Mouse (Mus musculus): ENCODE results near the gene Dynll2.

Gene Dynll2

DNA sequence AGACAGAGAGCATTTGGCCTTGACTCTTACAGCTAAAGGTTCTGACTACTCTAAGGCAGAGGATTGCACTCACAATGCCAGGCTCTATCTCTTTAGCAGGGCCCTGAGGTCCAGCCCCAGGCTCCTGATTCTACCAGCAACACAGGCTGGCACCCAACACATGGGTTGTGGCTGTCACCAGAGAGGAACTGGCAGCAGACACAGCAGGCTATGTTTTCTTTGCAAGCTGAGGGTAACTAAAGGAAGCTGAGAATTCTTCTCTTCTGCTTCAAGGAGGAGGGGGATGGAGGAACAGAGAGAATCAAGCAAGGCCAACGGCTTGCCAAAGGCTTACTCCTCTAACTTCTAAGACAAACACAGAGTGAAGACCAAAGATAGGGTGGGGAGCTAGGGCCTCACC lies 21.3 kb upstream of the Dynll2 start:
- no peak overlapping the region for H3K4me3 ChIP-seq (replicated peaks; ENCODE audit: low read length)
- peaks cover 4% of the 10 kb centered on the region; the same call in 1 of the 2 replicates for H3K36me3 ChIP-seq (ENCODE audit: insufficient read depth, low read length)
- no peak for TF ChIP-seq POU5F1 (IDR thresholded peaks at IDR 0.05; ENCODE audit: borderline replicate concordance, low read length)
- TF ChIP-seq CTCF (conservative IDR thresholded peaks at IDR 0.05; ENCODE audit: low read length), result no peak
- no peak for TF ChIP-seq NANOG (IDR thresholded peaks at IDR 0.05; ENCODE audit: borderline replicate concordance, low read length)
- H3K27me3 ChIP-seq (ENCODE audit: insufficient read depth, low read length), result peaks cover 4% of the 10 kb centered on the region
- H3K9me3 ChIP-seq (ENCODE audit: low read length), result no peaks in the 10 kb centered on the region
- peaks cover 33% of the 10 kb centered on the region for H3K4me1 ChIP-seq (replicated peaks; ENCODE audit: low read depth, low read length)

GRCm38 (mm10) chr11:88004123-88004522 lies 16.8 kb upstream of the Dynll2 start:
- no peaks in the 10 kb centered on the region; the same call in 1 of the 2 replicates for H3K27me3 ChIP-seq (ENCODE audit: insufficient read depth, low read length)
- H3K9me3 ChIP-seq (ENCODE audit: low read length), result peaks cover 9% of the 10 kb centered on the region; the same call in 1 of the 2 replicates
- TF ChIP-seq POU5F1 (IDR thresholded peaks at IDR 0.05; ENCODE audit: borderline replicate concordance, low read length) (no peak), NANOG (IDR thresholded peaks at IDR 0.05; ENCODE audit: borderline replicate concordance, low read length) (no peak), CTCF (conservative IDR thresholded peaks at IDR 0.05; ENCODE audit: low read length) (no peak)
- H3K4me3 ChIP-seq (replicated peaks; ENCODE audit: low read length), result no peak overlapping the region
- peaks cover 7% of the 10 kb centered on the region for H3K4me1 ChIP-seq (replicated peaks; ENCODE audit: low read depth, low read length)
- H3K36me3 ChIP-seq (ENCODE audit: insufficient read depth, low read length), result peaks cover 8% of the 10 kb centered on the region

- H3K4me3 ChIP-seq (replicated peaks; ENCODE audit: low read length), result no peak overlapping the region
- H3K36me3 ChIP-seq (ENCODE audit: insufficient read depth, low read length), result peaks cover 18% of the 10 kb centered on the region
- no peaks in the 10 kb centered on the region; the same call in 1 of the 2 replicates for H3K27me3 ChIP-seq (ENCODE audit: insufficient read depth, low read length)
- peaks cover 9% of the 10 kb centered on the region; the same call in 1 of the 2 replicates for H3K9me3 ChIP-seq (ENCODE audit: low read length)
- no peak for TF ChIP-seq POU5F1 (IDR thresholded peaks at IDR 0.05; ENCODE audit: borderline replicate concordance, low read length)
- TF ChIP-seq CTCF (conservative IDR thresholded peaks at IDR 0.05; ENCODE audit: low read length), result no peak
- TF ChIP-seq NANOG (IDR thresholded peaks at IDR 0.05; ENCODE audit: borderline replicate concordance, low read length), result no peak
- no peaks in the 10 kb centered on the region for H3K4me1 ChIP-seq (replicated peaks; ENCODE audit: low read depth, low read length)
These were observed 15.4 kb upstream of the Dynll2 start for GRCm38 (mm10) chr11:88002738-88003137.

DNA sequence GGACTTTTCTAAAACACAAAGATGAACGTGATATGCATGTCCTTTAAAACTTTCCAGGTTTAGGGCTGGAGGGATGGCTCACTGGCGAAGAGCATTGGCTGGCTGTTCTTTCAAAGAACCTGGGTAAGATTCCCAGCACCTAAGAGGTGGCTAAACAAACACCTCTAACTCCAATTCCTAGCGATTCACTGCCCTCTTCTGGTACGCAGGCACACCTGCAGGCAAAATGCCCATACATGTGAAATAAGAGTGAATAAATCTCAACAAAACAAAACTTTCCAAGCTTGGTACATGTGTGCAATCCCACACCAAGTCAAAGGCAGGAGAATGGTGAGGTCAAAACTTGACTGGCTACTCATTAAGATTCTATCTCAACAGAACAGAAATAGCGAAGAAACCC lies 12.4 kb upstream of the Dynll2 start:
- no peak for TF ChIP-seq POU5F1 (IDR thresholded peaks at IDR 0.05; ENCODE audit: borderline replicate concordance, low read length)
- no peak for TF ChIP-seq NANOG (IDR thresholded peaks at IDR 0.05; ENCODE audit: borderline replicate concordance, low read length)
- no peak for TF ChIP-seq CTCF (conservative IDR thresholded peaks at IDR 0.05; ENCODE audit: low read length)
- Histone ChIP-seq H3K4me1 (replicated peaks; ENCODE audit: low read depth, low read length) (no peaks in the 10 kb centered on the region), H3K27me3 (ENCODE audit: insufficient read depth, low read length) (no peaks in the 10 kb centered on the region), H3K9me3 (ENCODE audit: low read length) (peaks cover 9% of the 10 kb centered on the region; the same call in 1 of the 2 replicates), H3K36me3 (ENCODE audit: insufficient read depth, low read length) (peaks cover 15% of the 10 kb centered on the region), H3K4me3 (replicated peaks; ENCODE audit: low read length) (no peak overlapping the region)

DNA sequence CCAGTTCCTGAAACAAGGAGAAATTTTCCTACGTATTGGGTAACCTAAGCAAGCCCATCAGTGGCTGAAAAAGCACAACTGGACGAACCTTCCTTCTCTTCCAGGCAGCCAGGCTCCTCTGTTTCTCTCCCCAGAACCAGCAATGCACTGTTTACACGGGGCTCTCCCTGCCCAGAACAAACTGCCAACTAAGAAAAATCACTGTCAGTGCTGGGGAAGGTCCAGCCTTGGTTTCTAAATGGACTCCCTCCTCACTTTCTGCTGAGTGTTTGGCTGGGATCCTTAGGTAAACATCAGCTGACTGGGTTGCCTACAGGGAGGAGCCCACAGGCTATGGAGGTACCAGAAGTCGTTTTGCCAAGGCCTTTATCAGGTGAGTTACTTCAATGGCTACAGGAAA lies 4.5 kb upstream of the Dynll2 start:
- no peaks in the 10 kb centered on the region for H3K9me3 ChIP-seq (ENCODE audit: low read length)
- no peak overlapping the region for H3K4me3 ChIP-seq (replicated peaks; ENCODE audit: low read length)
- no peaks in the 10 kb centered on the region for H3K27me3 ChIP-seq (ENCODE audit: insufficient read depth, low read length)
- no peaks in the 10 kb centered on the region for H3K36me3 ChIP-seq (ENCODE audit: insufficient read depth, low read length)
- no peak for TF ChIP-seq NANOG (IDR thresholded peaks at IDR 0.05; ENCODE audit: borderline replicate concordance, low read length)
- H3K4me1 ChIP-seq (replicated peaks; ENCODE audit: low read depth, low read length), result peaks cover 21% of the 10 kb centered on the region

GRCm38 (mm10) chr11:87987861-87988260 lies 528 bp upstream of the Dynll2 start:
- no peaks in the 10 kb centered on the region for H3K27me3 ChIP-seq (ENCODE audit: insufficient read depth, low read length)
- no peaks in the 10 kb centered on the region for H3K9me3 ChIP-seq (ENCODE audit: low read length)
- H3K36me3 ChIP-seq (ENCODE audit: insufficient read depth, low read length), result peaks cover 32% of the 10 kb centered on the region
- peaks cover 50% of the 10 kb centered on the region for H3K4me1 ChIP-seq (replicated peaks; ENCODE audit: low read depth, low read length)
- peak overlapping the region; percentile 51 for H3K4me3 ChIP-seq (replicated peaks; ENCODE audit: low read length)
- TF ChIP-seq POU5F1 (IDR thresholded peaks at IDR 0.05; ENCODE audit: borderline replicate concordance, low read length), result no peak
- no peak for TF ChIP-seq NANOG (IDR thresholded peaks at IDR 0.05; ENCODE audit: borderline replicate concordance, low read length)
- TF ChIP-seq CTCF (conservative IDR thresholded peaks at IDR 0.05; ENCODE audit: low read length), result no peak

DNA sequence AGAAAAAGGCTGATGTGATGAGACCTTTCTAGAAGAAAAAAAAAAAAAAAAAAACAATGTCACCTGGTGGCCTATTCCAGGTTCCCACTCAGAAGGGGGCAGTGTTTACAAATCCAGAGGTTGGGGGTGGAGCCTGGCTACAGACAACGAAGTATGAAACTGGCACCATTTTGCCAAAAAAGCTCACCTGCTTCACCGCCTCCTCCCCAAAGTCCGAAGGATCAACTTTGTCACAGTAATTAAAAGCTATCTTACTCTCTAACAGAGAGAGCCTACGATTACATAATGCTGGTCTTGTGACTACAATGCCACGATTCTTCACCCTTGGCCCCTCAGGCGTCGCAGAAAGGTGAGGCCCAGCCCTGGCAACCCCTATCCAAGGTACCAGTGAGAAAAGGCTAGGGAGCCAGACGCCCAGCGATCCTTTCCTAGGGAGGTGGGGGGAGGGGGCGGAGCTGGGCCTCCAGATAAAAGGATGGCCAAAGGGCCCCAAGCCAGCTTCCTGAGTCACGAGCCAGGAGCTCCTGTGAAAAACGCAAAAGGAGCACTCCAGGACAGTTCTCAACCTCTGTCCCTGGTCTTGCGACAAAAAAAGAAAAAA lies 1.1 kb downstream of the Dynll2 start:
- TF ChIP-seq CTCF (conservative IDR thresholded peaks at IDR 0.05; ENCODE audit: low read length) (0 out of 2 replicates have a peak, but pooled peaks have one; percentile 6), POU5F1 (IDR thresholded peaks at IDR 0.05; ENCODE audit: borderline replicate concordance, low read length) (no peak)
- Histone ChIP-seq H3K4me3 (replicated peaks; ENCODE audit: low read length) (peak overlapping the region; percentile 100), H3K9me3 (ENCODE audit: low read length) (no peaks in the 10 kb centered on the region), H3K4me1 (replicated peaks; ENCODE audit: low read depth, low read length) (peaks cover 55% of the 10 kb centered on the region), H3K27me3 (ENCODE audit: insufficient read depth, low read length) (no peaks in the 10 kb centered on the region), H3K36me3 (ENCODE audit: insufficient read depth, low read length) (peaks cover 48% of the 10 kb centered on the region)

GRCm38 (mm10) chr11:87985643-87986042 lies 1.7 kb downstream of the Dynll2 start:
- Histone ChIP-seq H3K27me3 (ENCODE audit: insufficient read depth, low read length) (no peaks in the 10 kb centered on the region), H3K4me3 (replicated peaks; ENCODE audit: low read length) (peak overlapping the region; percentile 100), H3K9me3 (ENCODE audit: low read length) (no peaks in the 10 kb centered on the region), H3K36me3 (ENCODE audit: insufficient read depth, low read length) (peaks cover 54% of the 10 kb centered on the region), H3K4me1 (replicated peaks; ENCODE audit: low read depth, low read length) (peaks cover 54% of the 10 kb centered on the region)
- no peak for TF ChIP-seq NANOG (IDR thresholded peaks at IDR 0.05; ENCODE audit: borderline replicate concordance, low read length)
- TF ChIP-seq POU5F1 (IDR thresholded peaks at IDR 0.05; ENCODE audit: borderline replicate concordance, low read length), result no peak
- no peak for TF ChIP-seq CTCF (conservative IDR thresholded peaks at IDR 0.05; ENCODE audit: low read length)

DNA sequence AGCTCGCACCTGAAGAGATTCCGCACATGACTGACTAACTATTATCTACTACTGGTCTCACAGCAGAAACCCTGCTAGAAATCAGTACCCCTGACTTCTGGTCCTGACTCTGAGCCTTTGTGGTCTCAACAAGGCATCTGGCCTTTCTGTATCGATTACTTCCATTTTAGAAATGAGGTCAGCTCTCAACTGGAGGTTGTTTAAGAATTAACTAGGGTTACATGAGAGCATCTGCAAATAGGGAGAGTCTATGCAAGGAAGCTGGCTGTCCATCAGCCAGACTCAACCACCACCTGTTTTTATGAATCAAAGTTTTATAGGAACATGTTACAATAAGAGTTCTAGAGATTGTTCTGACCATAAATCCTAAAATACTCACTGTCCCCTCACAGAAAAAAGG lies 2.8 kb downstream of the Dynll2 start:
- no peak overlapping the region for H3K4me3 ChIP-seq (replicated peaks; ENCODE audit: low read length)
- peaks cover 65% of the 10 kb centered on the region for H3K4me1 ChIP-seq (replicated peaks; ENCODE audit: low read depth, low read length)
- peaks cover 65% of the 10 kb centered on the region for H3K36me3 ChIP-seq (ENCODE audit: insufficient read depth, low read length)
- TF ChIP-seq POU5F1 (IDR thresholded peaks at IDR 0.05; ENCODE audit: borderline replicate concordance, low read length) (no peak), CTCF (conservative IDR thresholded peaks at IDR 0.05; ENCODE audit: low read length) (no peak), NANOG (IDR thresholded peaks at IDR 0.05; ENCODE audit: borderline replicate concordance, low read length) (no peak)
- no peaks in the 10 kb centered on the region for H3K9me3 ChIP-seq (ENCODE audit: low read length)
- no peaks in the 10 kb centered on the region for H3K27me3 ChIP-seq (ENCODE audit: insufficient read depth, low read length)

All from E14TG2a.4 (cell line).